Mouse (Mus musculus) stomach, embryonic 14.5 days (tissue): Measurements from ENCODE around the gene Cep97. TPM values are rescaled to one million over a fixed set of nuclear protein-coding genes. Genes with fewer than 3 reads are reported as not detected.
"Not testable (repeated sequence)": the region's sequence is repeated elsewhere in the genome, so short reads cannot be mapped to it uniquely, and the experiment has no call there.

Experiments
- ATAC-seq: fragments of 200-750 bp; cut with Nextera tagmentation; 2 replicates; pipeline ENCODE4 v1.8.0; 2017; ENCODE audit warnings: low read depth, moderate TSS enrichment; ENCODE audit not compliant: insufficient number of reproducible peaks, insufficient read depth, low FRiP score
- H3K27ac ChIP-seq: fragments of 300-500 bp; sonication (generic); 2 replicates; pipeline ENCODE4 v1.5.1; 2014; ENCODE audit warnings: mild to moderate bottlenecking, low read length, moderate library complexity, mixed read lengths
- H3K27me3 ChIP-seq: fragments of 300-500 bp; sonication (generic); 2 replicates; pipeline ENCODE4 v1.6.1; 2014; ENCODE audit warnings: low read length, control low read depth, mixed read lengths; ENCODE audit not compliant: control insufficient read depth, insufficient read depth
- H3K36me3 ChIP-seq: fragments of 300-500 bp; sonication (generic); 2 replicates; pipeline ENCODE4 v1.6.1; 2014; ENCODE audit warnings: mild to moderate bottlenecking, control low read depth, low read length, moderate library complexity, mixed read lengths; ENCODE audit not compliant: control insufficient read depth, insufficient read depth
- H3K4me1 ChIP-seq: fragments of 300-500 bp; sonication (generic); 2 replicates; pipeline ENCODE4 v1.6.1; 2014; ENCODE audit warnings: low read length, control low read depth, mixed read lengths; ENCODE audit not compliant: control insufficient read depth, insufficient read depth
- H3K4me2 ChIP-seq: fragments of 300-500 bp; sonication (generic); replicated peaks from 2 replicates; pipeline ENCODE4 v1.6.1; 2014; ENCODE audit warnings: low read depth, low read length, control low read depth
- H3K4me3 ChIP-seq: fragments of 300-500 bp; sonication (generic); 2 replicates; pipeline ENCODE4 v1.5.1; 2014; ENCODE audit warnings: low read depth, low read length, control low read depth
- H3K9ac ChIP-seq: fragments of 300-500 bp; sonication (generic); replicated peaks from 2 replicates; pipeline ENCODE4 v1.6.1; 2014; ENCODE audit warnings: low read depth, mild to moderate bottlenecking, control low read depth, low read length, moderate library complexity, mixed read lengths
- H3K9me3 ChIP-seq: fragments of 300-500 bp; sonication (generic); 2 replicates; pipeline ENCODE4 v1.6.1; 2016; ENCODE audit warnings: low read depth, low read length, control low read depth; ENCODE audit not compliant: control insufficient read depth
- WGBS: fragments of 180-500 bp; shearing (Covaris S2); extraction: QIAGEN DNeasy Blood & Tissue Kit; methylation state at CpG from one replicate; pipeline ENCODE4 v1.1.7; 2014; 5-methylcytosine and 5-hydroxymethylcytosine counted together
- polyA plus RNA-seq: library from polyadenylated mRNA; unstranded; fragments of >200 nt; fragmentation: Nextera tagmentation; extraction: Ambion mirVana; gene quantifications from 2 replicates; pipeline ENCODE4 v1.2.1, GENCODE M21; 2014

Cep97 gene
- polyA plus RNA-seq, 1 experiment from 2014 or later = 12.6 TPM

GRCm38 (mm10) chr16:55969147-55969546 lies 34.5 kb upstream of the Cep97 start:
- WGBS = 85% methylated on average over 3 of the region's 3 CpGs
- no peak for ATAC-seq
- no peaks in the 10 kb centered on the region for H3K9me3 ChIP-seq
- H3K36me3 ChIP-seq = peaks cover 48% of the 10 kb centered on the region
- peaks cover 9% of the 10 kb centered on the region for H3K4me1 ChIP-seq
- no peaks in the 10 kb centered on the region for H3K27me3 ChIP-seq
- no peak overlapping the region for H3K27ac ChIP-seq
- no peak overlapping the region for H3K4me3 ChIP-seq
- H3K9ac ChIP-seq = no peak overlapping the region
- H3K4me2 ChIP-seq = no peak overlapping the region

GRCm38 (mm10) chr16:55967221-55967620 lies 32.6 kb upstream of the Cep97 start:
- H3K4me1 ChIP-seq = peaks cover 9% of the 10 kb centered on the region; the same call in 1 of the 2 replicates
- no peaks in the 10 kb centered on the region for H3K9me3 ChIP-seq
- 27% methylated on average over 1 of the region's 1 CpGs for whole genome bisulfite sequencing
- no peak overlapping the region for H3K27ac ChIP-seq
- no peaks in the 10 kb centered on the region for H3K27me3 ChIP-seq
- H3K36me3 ChIP-seq = peaks cover 47% of the 10 kb centered on the region
- peak overlapping the region; percentile 80 for H3K4me3 ChIP-seq
- H3K4me2 ChIP-seq = peak overlapping the region; percentile 93
- peak overlapping the region; percentile 82 for H3K9ac ChIP-seq
- no peak for ATAC-seq

GRCm38 (mm10) chr16:55966212-55966871 lies 31.7 kb upstream of the Cep97 start, which contains the start of gene Rpl24:
Rpl24 (plus strand) TSS chr16:55966275.
- H3K9me3 ChIP-seq = no peaks in the 10 kb centered on the region
- H3K4me3 ChIP-seq = peak within 1 kb of the TSS; percentile 80
- peak within 1 kb of the TSS; percentile 82 for H3K9ac ChIP-seq
- H3K4me2 ChIP-seq = peak within 1 kb of the TSS; percentile 93
- WGBS = under 1% methylated on average over 42 of the region's 42 CpGs
- peaks cover 38% of the 10 kb centered on the region for H3K36me3 ChIP-seq
- no peaks in the 10 kb centered on the region for H3K27me3 ChIP-seq
- peak within 1 kb of the TSS; percentile 90 for H3K27ac ChIP-seq
- H3K4me1 ChIP-seq = peaks cover 9% of the 10 kb centered on the region; the same call in 1 of the 2 replicates
- ATAC-seq = peak; percentile 95

GRCm38 (mm10) chr16:55964126-55964949 lies 29.7 kb upstream of the Cep97 start:
- peaks cover 18% of the 10 kb centered on the region for H3K36me3 ChIP-seq
- H3K27me3 ChIP-seq = no peaks in the 10 kb centered on the region
- H3K4me1 ChIP-seq = peaks cover 9% of the 10 kb centered on the region; the same call in 1 of the 2 replicates
- no peaks in the 10 kb centered on the region for H3K9me3 ChIP-seq
- H3K4me2 ChIP-seq = no peak overlapping the region
- no peak overlapping the region for H3K9ac ChIP-seq
- 66% methylated on average over 4 of the region's 4 CpGs for WGBS
- no peak for ATAC-seq
- H3K27ac ChIP-seq = no peak overlapping the region
- H3K4me3 ChIP-seq = no peak overlapping the region

GRCm38 (mm10) chr16:55963068-55963467 lies 28.4 kb upstream of the Cep97 start:
- not testable (repeated sequence) for H3K4me2 ChIP-seq, H3K9me3 ChIP-seq, H3K4me1 ChIP-seq, ATAC-seq, H3K36me3 ChIP-seq, H3K4me3 ChIP-seq, H3K27ac ChIP-seq, H3K9ac ChIP-seq, H3K27me3 ChIP-seq
- WGBS = 91% methylated on average over 6 of the region's 11 CpGs

- H3K4me2 ChIP-seq, H3K27me3 ChIP-seq, H3K4me3 ChIP-seq, ATAC-seq, H3K9ac ChIP-seq, H3K9me3 ChIP-seq, H3K27ac ChIP-seq, H3K4me1 ChIP-seq, H3K36me3 ChIP-seq: not testable (repeated sequence)
- WGBS = 92% methylated on average over 9 of the region's 9 CpGs
These were observed 19.5 kb upstream of the Cep97 start for GRCm38 (mm10) chr16:55954196-55954595.

- Histone ChIP-seq H3K36me3 (no peaks in the 10 kb centered on the region), H3K4me2 (no peak overlapping the region), H3K27me3 (no peaks in the 10 kb centered on the region), H3K4me1 (no peaks in the 10 kb centered on the region), H3K9ac (no peak overlapping the region), H3K9me3 (0 out of 2 replicates have a peak, but pooled peaks cover 3% of the 10 kb centered on the region), H3K4me3 (no peak overlapping the region), H3K27ac (no peak overlapping the region)
- ATAC-seq = no peak
These were observed 18.1 kb upstream of the Cep97 start for GRCm38 (mm10) chr16:55952771-55953170.

- 74% methylated on average over 7 of the region's 7 CpGs for WGBS
- no peak overlapping the region for H3K9ac ChIP-seq
- no peak for ATAC-seq
These were observed 17.1 kb upstream of the Cep97 start for GRCm38 (mm10) chr16:55951679-55952327.

More at GRCm38 (mm10) chr16:55951679-55952327, 17.1 kb upstream of the Cep97 start:
- Histone ChIP-seq H3K4me3 (no peak overlapping the region), H3K4me2 (no peak overlapping the region), H3K4me1 (no peaks in the 10 kb centered on the region), H3K27ac (no peak overlapping the region), H3K36me3 (no peaks in the 10 kb centered on the region), H3K27me3 (no peaks in the 10 kb centered on the region), H3K9me3 (0 out of 2 replicates have a peak, but pooled peaks cover 3% of the 10 kb centered on the region)
